Mouse (Mus musculus) midbrain, postnatal 0 days (tissue): Measurements from ENCODE around the gene Fam221a. TPM values are rescaled to one million over a fixed set of nuclear protein-coding genes. Genes with fewer than 3 reads are reported as not detected.

Source experiments
- ATAC-seq: fragments of 200-750 bp; cut with Nextera tagmentation; 2 replicates; pipeline ENCODE4 v1.8.0; 2017; ENCODE audit warnings: moderate number of reproducible peaks, mild to moderate bottlenecking, moderate TSS enrichment, moderate library complexity; ENCODE audit not compliant: low FRiP score
- DNase-seq: peaks from one replicate; pipeline ENCODE4 v3.0.0-alpha.2; 2015; ENCODE audit warnings: low spot score
- H3K27ac ChIP-seq: fragments of 300-500 bp; sonication (generic); 2 replicates; pipeline ENCODE4 v1.5.1; 2014; ENCODE audit warnings: low read depth, mild to moderate bottlenecking, low read length, mixed read lengths
- H3K27me3 ChIP-seq: fragments of 300-500 bp; sonication (generic); 2 replicates; pipeline ENCODE4 v1.6.1; 2014; ENCODE audit warnings: low read length, control low read depth, mixed read lengths; ENCODE audit not compliant: insufficient read depth
- H3K36me3 ChIP-seq: fragments of 300-500 bp; sonication (generic); 2 replicates; pipeline ENCODE4 v1.6.1; 2014; ENCODE audit warnings: low read length, control low read depth, mixed read lengths; ENCODE audit not compliant: insufficient read depth
- H3K4me1 ChIP-seq: fragments of 300-500 bp; sonication (generic); 2 replicates; pipeline ENCODE4 v1.6.1; 2014; ENCODE audit warnings: mild to moderate bottlenecking, control low read depth, antibody characterized with exemption, low read length, mixed read lengths; ENCODE audit not compliant: insufficient read depth
- H3K4me2 ChIP-seq: fragments of 300-500 bp; sonication (generic); 2 replicates; pipeline ENCODE4 v1.6.1; 2014; ENCODE audit warnings: low read depth, mild to moderate bottlenecking, low read length, mixed read lengths; ENCODE audit not compliant: poor library complexity, severe bottlenecking
- H3K4me3 ChIP-seq: fragments of 300-500 bp; sonication (generic); 2 replicates; pipeline ENCODE4 v1.5.1; 2014; ENCODE audit warnings: low read depth, mild to moderate bottlenecking, low read length, moderate library complexity
- H3K9ac ChIP-seq: fragments of 300-500 bp; sonication (generic); replicated peaks from 2 replicates; pipeline ENCODE4 v1.6.1; 2014; ENCODE audit warnings: mild to moderate bottlenecking, low read length, moderate library complexity, mixed read lengths; ENCODE audit not compliant: poor library complexity, severe bottlenecking
- H3K9me3 ChIP-seq: fragments of 300-500 bp; sonication (generic); 2 replicates; pipeline ENCODE4 v1.6.1; 2016; ENCODE audit warnings: low read length, control low read depth
- CTCF ChIP-seq: IDR thresholded peaks from 2 replicates; pipeline ENCODE4 v1.5.1; 2016; ENCODE audit warnings: antibody characterized with exemption, mild to moderate bottlenecking
- WGBS: fragments of 180-500 bp; shearing (Covaris S2); extraction: QIAGEN DNeasy Blood & Tissue Kit; methylation state at CpG from one replicate; pipeline ENCODE4 v1.1.7; 2014; 5-methylcytosine and 5-hydroxymethylcytosine counted together
- polyA plus RNA-seq: library from polyadenylated mRNA; unstranded; fragments of >200 nt; fragmentation: Nextera tagmentation; extraction: Ambion mirVana; gene quantifications from 2 replicates; pipeline ENCODE4 v1.2.1, GENCODE M21; 2015
- total RNA-seq: library from RNA; depleted of rRNA; stranded (reverse); fragments of >200 nt; gene quantifications from 2 replicates; pipeline ENCODE4 v1.2.3, GENCODE M21; 2014

The Fam221a gene
- total and polyA plus RNA-seq, 2 experiments from 2014 or later: 3.5 to 5.4 TPM

- H3K4me2 ChIP-seq: no peak overlapping the region
- ATAC-seq (no peak), DNase-seq (peak; percentile 27)
- H3K9me3 ChIP-seq: no peaks in the 10 kb centered on the region
- no peak overlapping the region for H3K27ac ChIP-seq
- no peak overlapping the region for H3K9ac ChIP-seq
- no peaks in the 10 kb centered on the region for H3K27me3 ChIP-seq
- no peak for TF ChIP-seq CTCF
- 19% methylated on average over 9 of the region's 9 CpGs for WGBS
- H3K4me3 ChIP-seq: no peak overlapping the region
- H3K36me3 ChIP-seq: 0 out of 2 replicates have a peak, but pooled peaks cover 4% of the 10 kb centered on the region
- H3K4me1 ChIP-seq: no peaks in the 10 kb centered on the region
These were observed 29.0 kb upstream of the Fam221a start for GRCm38 (mm10) chr6:49338566-49338965.

GRCm38 (mm10) chr6:49339145-49339544, 28.4 kb upstream of the Fam221a start:
- no peaks in the 10 kb centered on the region for H3K27me3 ChIP-seq
- DNase-seq (no peak), ATAC-seq (no peak)
- TF ChIP-seq CTCF: no peak
- no peak overlapping the region for H3K27ac ChIP-seq
- no peaks in the 10 kb centered on the region for H3K4me1 ChIP-seq
- no peak overlapping the region for H3K4me3 ChIP-seq
- 0 out of 2 replicates have a peak, but pooled peaks cover 4% of the 10 kb centered on the region for H3K36me3 ChIP-seq
- no peak overlapping the region for H3K4me2 ChIP-seq
- WGBS: 32% methylated on average over 6 of the region's 6 CpGs
- no peaks in the 10 kb centered on the region for H3K9me3 ChIP-seq
- no peak overlapping the region for H3K9ac ChIP-seq

GRCm38 (mm10) chr6:49343737-49344469, 23.6 kb upstream of the Fam221a start:
- 78% methylated on average over 14 of the region's 14 CpGs for WGBS
- H3K4me2 ChIP-seq: no peak overlapping the region
- no peak for DNase-seq
- H3K36me3 ChIP-seq: no peaks in the 10 kb centered on the region
- H3K27me3 ChIP-seq: no peaks in the 10 kb centered on the region
- no peaks in the 10 kb centered on the region for H3K9me3 ChIP-seq
- ATAC-seq: no peak
- no peak overlapping the region for H3K4me3 ChIP-seq
- H3K4me1 ChIP-seq: no peaks in the 10 kb centered on the region
- H3K27ac ChIP-seq: no peak overlapping the region
- TF ChIP-seq CTCF: no peak
- no peak overlapping the region for H3K9ac ChIP-seq

GRCm38 (mm10) chr6:49349826-49350225, 17.7 kb upstream of the Fam221a start:
- Histone ChIP-seq H3K27ac (no peak overlapping the region), H3K4me1 (no peaks in the 10 kb centered on the region), H3K4me3 (no peak overlapping the region), H3K9me3 (no peaks in the 10 kb centered on the region), H3K36me3 (no peaks in the 10 kb centered on the region), H3K9ac (no peak overlapping the region), H3K4me2 (no peak overlapping the region), H3K27me3 (no peaks in the 10 kb centered on the region)
- no peak for TF ChIP-seq CTCF
- ATAC-seq (no peak), DNase-seq (no peak)
- 91% methylated on average over 7 of the region's 7 CpGs for WGBS

GRCm38 (mm10) chr6:49354613-49355012, 12.9 kb upstream of the Fam221a start:
- no peak for TF ChIP-seq CTCF
- no peaks in the 10 kb centered on the region for H3K9me3 ChIP-seq

GRCm38 (mm10) chr6:49355171-49355570, 12.4 kb upstream of the Fam221a start:
- ATAC-seq (no peak), DNase-seq (no peak)
- H3K36me3 ChIP-seq: no peaks in the 10 kb centered on the region
- H3K4me2 ChIP-seq: no peak overlapping the region
- no peaks in the 10 kb centered on the region for H3K9me3 ChIP-seq
- H3K4me1 ChIP-seq: no peaks in the 10 kb centered on the region
- H3K4me3 ChIP-seq: no peak overlapping the region
- peak; percentile 14; the same call in 1 of the 2 replicates for TF ChIP-seq CTCF
- no peak overlapping the region for H3K9ac ChIP-seq
- no peak overlapping the region for H3K27ac ChIP-seq
- 68% methylated on average over 4 of the region's 4 CpGs for WGBS
- no peaks in the 10 kb centered on the region for H3K27me3 ChIP-seq

More at GRCm38 (mm10) chr6:49354613-49355012, 12.9 kb upstream of the Fam221a start:
- Histone ChIP-seq H3K27ac (no peak overlapping the region), H3K4me2 (no peak overlapping the region), H3K4me3 (no peak overlapping the region), H3K27me3 (no peaks in the 10 kb centered on the region), H3K4me1 (no peaks in the 10 kb centered on the region), H3K36me3 (no peaks in the 10 kb centered on the region), H3K9ac (no peak overlapping the region)
- no peak for DNase-seq
- WGBS: 91% methylated on average over 3 of the region's 3 CpGs
- ATAC-seq: no peak
